Mouse (Mus musculus) megakaryocyte, embryonic 14.5 days (primary cell): ENCODE data around the gene Cacna1e. TPM values are rescaled to one million over a fixed set of nuclear protein-coding genes. Genes with fewer than 3 reads are reported as not detected.

ENCODE experiments used
- H3K27me3 ChIP-seq: replicated peaks from 2 replicates; pipeline ENCODE3; 2012; ENCODE audit warnings: inconsistent platforms
- H3K36me3 ChIP-seq: replicated peaks from 2 replicates; pipeline ENCODE3; 2012; ENCODE audit warnings: low read length, inconsistent platforms, mixed read lengths
- H3K4me1 ChIP-seq: 2 replicates; pipeline ENCODE4 v1.6.1; 2012; ENCODE audit warnings: inconsistent platforms
- H3K4me3 ChIP-seq: replicated peaks from 2 replicates; pipeline ENCODE3; 2012; ENCODE audit warnings: moderate library complexity, mild to moderate bottlenecking, inconsistent platforms
- H3K9me3 ChIP-seq: 2 replicates; pipeline ENCODE4 v1.6.1; 2012; ENCODE audit warnings: inconsistent platforms
- FLI1 ChIP-seq: IDR thresholded peaks from 2 replicates; pipeline ENCODE4 v1.6.1; 2012; ENCODE audit warnings: low read length, inconsistent platforms, mixed read lengths
- GATA1 ChIP-seq: IDR thresholded peaks from 3 replicates; pipeline ENCODE4 v1.6.1; 2012; ENCODE audit warnings: mixed read lengths, low read length, inconsistent platforms, borderline replicate concordance
- polyA plus RNA-seq: library from polyadenylated mRNA; stranded (reverse); fragments of >175 nt; gene quantifications from 2 replicates; pipeline ENCODE4 v1.2.3, GENCODE M21; 2012; ENCODE audit warnings: low replicate concordance; ENCODE audit not compliant: insufficient read depth

Gene Cacna1e
- polyA plus RNA-seq, 1 experiment, result 0.02 TPM

GRCm38 (mm10) chr1:154446456-154446855, 437.8 kb downstream of the Cacna1e start:
- TF ChIP-seq GATA1, result no peak
- H3K9me3 ChIP-seq, result peaks cover 6% of the 10 kb centered on the region; the same call in 1 of the 2 replicates
- H3K27me3 ChIP-seq, result no peaks in the 10 kb centered on the region
- H3K4me1 ChIP-seq, result no peaks in the 10 kb centered on the region
- H3K36me3 ChIP-seq, result no peaks in the 10 kb centered on the region
- no peak overlapping the region for H3K4me3 ChIP-seq

GRCm38 (mm10) chr1:154433520-154433919, 450.8 kb downstream of the Cacna1e start:
- Histone ChIP-seq H3K27me3 (no peaks in the 10 kb centered on the region), H3K4me3 (no peak overlapping the region), H3K4me1 (no peaks in the 10 kb centered on the region), H3K36me3 (no peaks in the 10 kb centered on the region), H3K9me3 (peaks cover 5% of the 10 kb centered on the region; the same call in 1 of the 2 replicates)
- TF ChIP-seq GATA1 (no peak), FLI1 (no peak)

DNA sequence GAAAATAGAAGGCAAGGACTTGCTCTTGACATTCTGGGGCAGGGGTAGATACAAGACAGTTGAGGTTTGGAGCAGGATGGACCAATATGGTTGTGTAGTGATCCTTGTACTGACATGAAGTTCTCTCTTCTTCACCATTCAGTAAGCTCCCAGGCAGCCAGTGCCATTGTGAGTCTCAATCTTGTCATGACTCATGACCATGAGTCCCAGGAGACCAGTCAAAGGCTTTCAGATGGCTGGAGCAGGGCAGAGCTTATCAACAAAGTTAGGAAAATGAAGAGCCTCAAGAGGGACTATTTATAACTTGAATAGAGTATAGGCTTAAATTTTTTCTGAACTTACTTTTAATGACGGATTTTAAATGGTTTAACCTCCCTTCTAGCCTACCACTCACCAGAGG, 451.2 kb downstream of the Cacna1e start:
- Histone ChIP-seq H3K9me3 (peaks cover 5% of the 10 kb centered on the region; the same call in 1 of the 2 replicates), H3K27me3 (no peaks in the 10 kb centered on the region), H3K4me3 (no peak overlapping the region), H3K36me3 (no peaks in the 10 kb centered on the region), H3K4me1 (no peaks in the 10 kb centered on the region)
- TF ChIP-seq FLI1, result no peak
- TF ChIP-seq GATA1, result no peak

DNA sequence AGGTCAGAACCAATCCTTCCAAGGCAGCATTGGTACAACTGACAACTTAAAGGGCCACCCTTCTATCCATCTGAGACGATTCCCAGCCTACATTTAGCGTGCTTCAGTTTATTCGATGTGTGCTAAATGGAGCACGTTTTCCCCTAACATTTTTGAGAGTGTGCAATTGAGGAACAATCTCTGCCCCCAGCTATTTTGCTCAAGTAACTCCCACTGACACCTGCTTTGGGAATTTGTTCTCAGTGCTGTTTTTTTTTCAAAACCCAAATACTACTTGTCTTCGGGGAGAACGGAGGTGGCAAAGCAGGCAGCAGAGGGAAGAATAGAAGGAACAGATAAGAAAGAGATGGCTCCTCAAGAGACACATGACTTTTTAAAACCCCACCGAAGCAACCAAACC, 456.0 kb downstream of the Cacna1e start:
- Histone ChIP-seq H3K27me3 (no peaks in the 10 kb centered on the region), H3K4me3 (no peak overlapping the region), H3K9me3 (no peaks in the 10 kb centered on the region), H3K4me1 (no peaks in the 10 kb centered on the region), H3K36me3 (no peaks in the 10 kb centered on the region)
- TF ChIP-seq FLI1 (no peak), GATA1 (no peak)

GRCm38 (mm10) chr1:154418278-154418677, 466.0 kb downstream of the Cacna1e start:
- H3K36me3 ChIP-seq, result no peaks in the 10 kb centered on the region
- H3K4me1 ChIP-seq, result no peaks in the 10 kb centered on the region
- TF ChIP-seq FLI1 (no peak), GATA1 (no peak)
- peaks cover 21% of the 10 kb centered on the region for H3K9me3 ChIP-seq
- H3K27me3 ChIP-seq, result no peaks in the 10 kb centered on the region
- no peak overlapping the region for H3K4me3 ChIP-seq

GRCm38 (mm10) chr1:154416384-154417155, 467.7 kb downstream of the Cacna1e start:
- TF ChIP-seq FLI1, result no peak
- no peak for TF ChIP-seq GATA1
- H3K27me3 ChIP-seq, result no peaks in the 10 kb centered on the region
- H3K9me3 ChIP-seq, result peaks cover 24% of the 10 kb centered on the region
- no peak overlapping the region for H3K4me3 ChIP-seq
- H3K4me1 ChIP-seq, result no peaks in the 10 kb centered on the region
- H3K36me3 ChIP-seq, result no peaks in the 10 kb centered on the region

DNA sequence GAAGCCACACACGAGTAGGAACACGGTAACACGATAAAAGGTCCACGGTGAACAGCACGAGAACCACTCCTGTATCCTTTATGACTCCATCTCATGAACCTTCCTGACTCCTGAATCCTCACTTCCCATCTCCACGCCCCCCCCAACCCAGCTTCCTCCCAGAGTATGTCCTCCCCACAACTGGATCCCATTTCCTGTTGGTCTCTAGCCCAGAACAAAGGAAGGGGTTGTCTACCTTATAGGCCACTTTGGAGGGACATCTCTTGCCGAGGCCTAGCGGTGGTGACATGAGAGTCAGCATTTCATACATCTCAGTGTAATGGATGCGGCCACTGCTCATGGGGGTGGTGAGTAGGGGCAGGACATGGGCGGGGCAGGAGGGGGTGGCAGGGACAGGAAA, 468.5 kb downstream of the Cacna1e start:
- Histone ChIP-seq H3K27me3 (no peaks in the 10 kb centered on the region), H3K4me1 (no peaks in the 10 kb centered on the region), H3K4me3 (no peak overlapping the region), H3K36me3 (no peaks in the 10 kb centered on the region), H3K9me3 (peaks cover 25% of the 10 kb centered on the region)
- TF ChIP-seq FLI1, result no peak
- TF ChIP-seq GATA1, result no peak

GRCm38 (mm10) chr1:154413138-154413537, 471.2 kb downstream of the Cacna1e start:
- TF ChIP-seq FLI1 (no peak), GATA1 (no peak)

DNA sequence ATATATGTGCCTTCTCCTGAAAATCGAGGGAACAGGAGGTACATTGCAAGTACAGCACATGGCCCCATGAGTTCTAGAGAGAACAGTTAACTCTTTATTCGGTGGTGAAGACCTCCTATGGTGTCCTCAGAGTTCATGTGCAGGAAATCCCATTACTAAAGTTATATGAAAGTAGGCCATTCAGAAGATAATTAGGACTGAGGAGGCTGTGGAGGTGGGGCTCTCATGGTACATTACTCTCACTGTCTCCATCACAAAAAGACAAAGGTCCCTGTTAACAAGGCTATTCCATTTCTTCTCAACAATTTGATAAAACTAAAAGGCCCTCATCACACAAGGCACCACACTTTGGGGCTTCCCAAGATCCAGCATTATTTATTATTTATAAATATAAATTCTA, 475.2 kb downstream of the Cacna1e start:
- TF ChIP-seq FLI1 (no peak), GATA1 (no peak)
- no peaks in the 10 kb centered on the region for H3K4me1 ChIP-seq
- H3K36me3 ChIP-seq, result no peaks in the 10 kb centered on the region
- H3K9me3 ChIP-seq, result peaks cover 4% of the 10 kb centered on the region
- no peak overlapping the region for H3K4me3 ChIP-seq
- no peaks in the 10 kb centered on the region for H3K27me3 ChIP-seq

More at GRCm38 (mm10) chr1:154413138-154413537, 471.2 kb downstream of the Cacna1e start:
- Histone ChIP-seq H3K4me1 (no peaks in the 10 kb centered on the region), H3K4me3 (no peak overlapping the region), H3K36me3 (no peaks in the 10 kb centered on the region), H3K27me3 (no peaks in the 10 kb centered on the region), H3K9me3 (peaks cover 19% of the 10 kb centered on the region)

- no peak for TF ChIP-seq GATA1
- no peak for TF ChIP-seq FLI1
- 0 out of 2 replicates have a peak, but pooled peaks cover 3% of the 10 kb centered on the region for H3K9me3 ChIP-seq
- no peaks in the 10 kb centered on the region for H3K36me3 ChIP-seq
- no peaks in the 10 kb centered on the region for H3K4me1 ChIP-seq
- no peak overlapping the region for H3K4me3 ChIP-seq
- no peaks in the 10 kb centered on the region for H3K27me3 ChIP-seq
Observed at GRCm38 (mm10) chr1:154391979-154392378, 492.3 kb downstream of the Cacna1e start.

Other genes starting within 250 kb of the Cacna1e start
- gene Ier5, start 215.1 kb upstream of the Cacna1e start, polyA plus RNA-seq, result 33.6 and 49.8 TPM in 2 replicates